ENCODE assay signal across 7 mouse cellular contexts in the genomic region with DNA sequence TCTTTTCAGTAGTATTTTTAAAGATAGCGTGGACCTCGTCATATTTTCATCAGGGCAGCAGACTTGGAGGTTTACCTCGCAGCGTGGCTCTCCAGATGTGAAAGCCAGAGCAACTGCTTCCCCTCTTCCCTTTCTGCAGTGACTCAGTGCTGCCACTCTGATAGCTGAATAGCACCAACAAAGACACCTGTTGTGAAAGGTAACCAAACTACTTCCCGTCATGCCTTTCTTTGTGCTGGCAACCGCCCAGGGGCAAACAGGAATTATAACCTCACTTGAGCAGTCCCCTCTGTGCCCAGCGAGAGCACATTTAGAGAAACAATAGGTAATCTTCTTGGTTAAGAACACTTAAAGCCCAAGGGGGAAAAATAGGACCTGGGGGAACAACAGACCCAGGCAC.
DNase-seq lines count a peak whose midpoint lies in the region; TF ChIP-seq lines count a peak whose summit lies in the region.

No protein-coding gene starts in this region.

- peak; percentile 71 for TF ChIP-seq POLR2A in CH12.LX (IDR thresholded peaks at IDR 0.05; ENCODE audit: low read depth, low read length)

- TF ChIP-seq CTCF in CH12.LX (conservative IDR thresholded peaks at IDR 0.05 in 1 of 2, IDR thresholded peaks at IDR 0.05 in 1 of 2; ENCODE audit: low read depth in 2 of 2, low read length in 2 of 2): peak in 1 of 2 experiments; percentile 48; a peak in 2 of 4 replicates

- peaks cover 0 to 11% of the 10 kb centered on the region in 2 experiments for H3K36me3 ChIP-seq in CH12.LX (replicated peaks in 1 of 2; ENCODE audit: control insufficient read depth in 1 of 2, insufficient read depth in 1 of 2, low read length in 1 of 2)
- H3K36me3 ChIP-seq in megakaryocyte, embryonic 14.5 days (replicated peaks; ENCODE audit: low read length): peaks cover 2% of the 10 kb centered on the region

- no peaks in the 10 kb centered on the region for H3K27me3 ChIP-seq in CH12.LX (replicated peaks)
- H3K27me3 ChIP-seq in megakaryocyte, embryonic 14.5 days (replicated peaks): no peaks in the 10 kb centered on the region

- H3K9me3 ChIP-seq in CH12.LX (replicated peaks; ENCODE audit: low read length): no peaks in the 10 kb centered on the region
- H3K9me3 ChIP-seq in megakaryocyte, embryonic 14.5 days: no peaks in the 10 kb centered on the region

- no peak for TF ChIP-seq EP300 in CH12.LX (IDR thresholded peaks at IDR 0.05; ENCODE audit: low read length)

- peak overlapping the region; percentile 85 for H3K4me2 ChIP-seq in CH12.LX (ENCODE audit: insufficient read depth, low read depth, poor library complexity, severe bottlenecking)

- peak; percentile 48 for DNase-seq in CH12.LX (ENCODE audit: extremely low read depth)
- peak; percentile 59 for DNase-seq in R1 (ENCODE audit: low read depth, low spot score)
- DNase-seq in kidney, postnatal 10 days: peak; percentile 53
- DNase-seq in urinary bladder, postnatal 25 days (ENCODE audit: low spot score): peak; percentile 51
- DNase-seq in right cerebral cortex, postnatal 4 days: no peak
- DNase-seq in left cerebral cortex, adult 8-10 months (ENCODE audit: low spot score in 2 of 2): no peak

- peaks cover 23 to 56% of the 10 kb centered on the region in 2 experiments for H3K4me1 ChIP-seq in CH12.LX (ENCODE audit: control insufficient read depth in 1 of 2, insufficient read depth in 2 of 2)
- peaks cover 70% of the 10 kb centered on the region for H3K4me1 ChIP-seq in megakaryocyte, embryonic 14.5 days

- no peak overlapping the region for H3K27ac ChIP-seq in CH12.LX (ENCODE audit: insufficient read depth, low read depth)

- dilution Hi-C loops in CH12.LX (cut with MboI; ENCODE audit: extremely low pct_ligation_motif_present, extremely low pct_unique_long_range_greater_than_20kb, low sequenced_read_pairs): no loop called here

- TF ChIP-seq RAD21 in CH12.LX (IDR thresholded peaks at IDR 0.05; ENCODE audit: low read depth, low read length): peak; percentile 10

- H3K9ac ChIP-seq in CH12.LX (ENCODE audit: insufficient read depth, low read depth): peak overlapping the region; percentile 48

- H3K4me3 ChIP-seq in CH12.LX (replicated peaks in 1 of 3; ENCODE audit: low read depth in 2 of 3, low read length in 2 of 3, poor library complexity in 1 of 3): peak overlapping the region in 2 of 3 experiments; percentile 49 to 53
- H3K4me3 ChIP-seq in megakaryocyte, embryonic 14.5 days (replicated peaks): peak overlapping the region; percentile 83

- in situ Hi-C loops in CH12.LX (cut with MboI; ENCODE audit: low pct_ligation_motif_present, low pct_unique_long_range_greater_than_20kb, low sequenced_read_pairs): no loop called here

- peaks cover 3% of the 10 kb centered on the region; the same call in 1 of the 2 replicates for H3K79me2 ChIP-seq in CH12.LX (replicated peaks; ENCODE audit: control insufficient read depth, extremely low read depth, insufficient read depth, poor library complexity, severe bottlenecking)

TF ChIP-seq in CH12.LX, 34 proteins besides CTCF, POLR2A, EP300 and RAD21:
- TF ChIP-seq USF2 (conservative IDR thresholded peaks at IDR 0.05; ENCODE audit: low read depth, low read length) (no peak), HCFC1 (IDR thresholded peaks at IDR 0.05; ENCODE audit: low read depth, low read length) (no peak), JUN (IDR thresholded peaks at IDR 0.05; ENCODE audit: insufficient read depth, low read depth, low read length) (no peak), IRF4 (IDR thresholded peaks at IDR 0.05; ENCODE audit: low read depth, low read length) (peak; percentile 43), ETS1 (conservative IDR thresholded peaks at IDR 0.05; ENCODE audit: low read depth, low read length) (no peak), SIN3A (IDR thresholded peaks at IDR 0.05; ENCODE audit: low read length) (no peak), RCOR1 (conservative IDR thresholded peaks at IDR 0.05; ENCODE audit: low read depth, low read length) (no peak), UBTF (IDR thresholded peaks at IDR 0.05; ENCODE audit: low read depth, low read length) (no peak), MAX (IDR thresholded peaks at IDR 0.05; ENCODE audit: low read length) (peak; percentile 24; the same call in 1 of the 2 replicates), TCF12 (IDR thresholded peaks at IDR 0.05; ENCODE audit: low read depth, low read length) (peak; percentile 58; the same call in 1 of the 2 replicates), PAX5 (IDR thresholded peaks at IDR 0.05; ENCODE audit: low read length) (no peak), TBP (conservative IDR thresholded peaks at IDR 0.05; ENCODE audit: low read depth, low read length) (peak; percentile 69)

Comparison
In these comparisons a context has a peak if more than half of its experiments do, and no peak if none do; other contexts are left out.
1. DNase-seq: peak in CH12.LX (single experiment), R1 (single experiment), kidney, postnatal 10 days (single experiment) and urinary bladder, postnatal 25 days (single experiment); none in right cerebral cortex, postnatal 4 days (single experiment) and left cerebral cortex, adult 8-10 months (0 of 2).